Mouse (Mus musculus) embryo, embryonic 9.5 days (tissue): ENCODE measurements around the gene Sipa1.

Source experiments
- DNase-seq: peaks from one replicate; pipeline ENCODE4 v3.0.0-alpha.2; 2017; ENCODE audit errors: extremely low spot score

Gene Sipa1

GRCm38 (mm10) chr19:5686437-5686836 is 22.9 kb upstream of the Sipa1 start:
- DNase-seq = no peak

DNA sequence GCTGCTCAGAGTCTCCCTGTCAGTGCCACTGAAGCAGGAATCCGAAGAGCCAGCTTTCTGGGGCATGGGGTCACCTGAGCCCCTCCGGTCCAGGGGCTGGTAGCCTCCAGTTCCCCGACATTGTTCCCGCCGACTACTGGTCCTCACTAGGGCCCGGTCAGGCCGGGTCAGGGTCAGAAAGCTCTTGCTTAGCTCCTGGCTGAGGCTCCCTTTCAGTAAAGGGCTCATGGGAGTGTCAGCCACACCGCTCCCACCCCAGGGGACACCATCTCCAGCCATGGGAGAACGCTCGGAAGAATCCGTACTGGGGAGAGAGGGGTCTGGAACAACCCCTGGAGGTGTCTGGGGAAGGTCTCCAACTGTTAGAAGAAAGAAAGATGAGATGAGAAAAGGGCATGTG is 22.4 kb upstream of the Sipa1 start:
- no peak for DNase-seq

- DNase-seq = no peak
Observed at GRCm38 (mm10) chr19:5685431-5685830, 21.9 kb upstream of the Sipa1 start.

- no peak for DNase-seq
Observed at GRCm38 (mm10) chr19:5684985-5685384, 21.5 kb upstream of the Sipa1 start.

DNA sequence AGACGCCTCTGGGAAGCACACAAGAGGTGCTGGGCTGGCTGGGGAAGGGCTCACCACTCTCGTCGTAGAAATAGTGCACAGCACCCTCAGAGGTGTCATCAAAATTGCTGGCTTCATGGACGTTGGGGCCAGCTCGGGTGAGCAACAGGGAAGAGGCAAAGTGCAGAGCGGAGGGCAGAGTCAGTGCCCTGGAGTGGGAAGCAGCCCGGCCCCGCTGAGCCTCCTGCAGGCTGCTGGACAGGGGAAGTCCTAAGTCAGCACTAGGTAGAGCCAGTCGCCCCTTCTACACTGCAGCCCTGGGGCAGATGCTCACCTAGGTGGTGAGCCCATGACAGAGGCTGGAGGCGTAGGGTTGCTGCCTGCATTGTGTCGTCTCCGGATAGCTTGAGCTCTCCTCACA is 20.7 kb upstream of the Sipa1 start:
- no peak for DNase-seq

- no peak for DNase-seq
Observed at GRCm38 (mm10) chr19:5680432-5680831, 16.9 kb upstream of the Sipa1 start.

- DNase-seq = no peak
Observed at GRCm38 (mm10) chr19:5668372-5668771, 4.9 kb upstream of the Sipa1 start.

GRCm38 (mm10) chr19:5666386-5666785 is 2.9 kb upstream of the Sipa1 start:
- DNase-seq = no peak

DNA sequence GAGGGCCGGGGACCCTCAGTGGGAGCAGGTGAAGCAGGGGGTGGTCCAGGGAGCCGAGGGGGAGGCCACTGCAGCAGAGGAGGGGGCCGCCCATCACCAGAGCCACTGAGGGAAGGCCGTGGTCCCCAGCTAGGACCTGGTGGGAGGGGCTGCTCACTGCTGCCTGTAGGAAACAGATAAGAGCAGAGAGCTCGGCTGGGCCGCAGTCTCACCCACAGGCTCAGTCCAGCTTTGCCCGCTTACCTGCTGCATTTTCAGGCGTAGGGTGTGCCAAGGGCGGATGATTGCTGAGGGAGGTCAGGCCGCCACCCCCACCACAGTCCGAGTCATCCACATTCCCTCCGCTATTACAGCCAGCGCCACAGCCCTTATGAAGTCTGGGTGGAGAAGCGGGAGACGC is 2.0 kb upstream of the Sipa1 start:
- DNase-seq = no peak

DNA sequence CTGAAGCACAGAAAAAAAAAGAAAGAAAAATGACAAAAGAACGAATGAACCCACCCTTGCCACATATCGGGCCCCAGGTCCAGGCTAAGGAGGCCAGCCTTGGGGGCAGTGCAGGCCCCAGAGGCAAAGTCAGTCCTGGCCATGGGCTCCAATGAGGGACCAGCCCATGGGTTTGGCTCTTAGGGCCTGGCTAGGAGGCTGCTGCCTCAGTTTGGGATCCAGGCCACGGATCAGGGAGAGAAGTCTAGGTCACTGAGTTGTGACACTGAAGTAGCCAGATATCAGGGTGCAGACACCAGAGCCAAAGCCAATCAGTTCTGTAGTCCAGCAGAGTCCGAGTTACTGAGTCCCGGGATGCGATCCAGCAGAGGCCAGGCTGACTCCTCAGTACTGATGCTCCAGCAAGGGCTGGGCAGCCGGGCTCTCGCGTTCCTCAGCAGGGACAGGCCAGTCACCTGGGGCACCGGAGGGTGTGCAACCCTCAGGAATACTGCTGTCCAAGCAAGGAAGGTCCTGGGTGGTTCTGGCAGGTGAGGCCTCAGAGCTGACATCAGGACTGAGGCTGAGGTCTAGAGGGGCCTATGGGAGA is 1.3 kb upstream of the Sipa1 start:
- no peak for DNase-seq

DNA sequence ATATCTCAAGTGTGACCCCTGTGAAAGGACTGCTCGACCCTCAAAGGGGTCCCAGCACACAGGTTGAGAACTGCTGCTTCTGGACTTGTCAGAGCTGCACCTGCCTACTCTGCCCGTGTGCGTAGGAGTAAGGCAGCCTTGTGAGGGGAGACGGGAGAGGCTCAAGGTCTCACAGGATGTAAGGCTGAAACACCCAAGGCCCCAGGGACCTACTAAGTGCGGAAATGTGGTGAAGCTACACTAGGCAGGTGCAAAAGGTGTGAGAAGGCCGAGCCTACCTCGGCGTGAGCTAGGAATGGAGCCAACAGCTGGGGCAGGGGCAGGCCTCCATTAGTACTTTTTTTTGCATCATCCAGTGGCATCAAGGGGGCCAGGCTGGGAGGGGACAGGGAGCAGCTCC is 1.2 kb downstream of the Sipa1 start:
- no peak for DNase-seq

GRCm38 (mm10) chr19:5660942-5661751 is 2.4 kb downstream of the Sipa1 start:
- no peak for DNase-seq

DNA sequence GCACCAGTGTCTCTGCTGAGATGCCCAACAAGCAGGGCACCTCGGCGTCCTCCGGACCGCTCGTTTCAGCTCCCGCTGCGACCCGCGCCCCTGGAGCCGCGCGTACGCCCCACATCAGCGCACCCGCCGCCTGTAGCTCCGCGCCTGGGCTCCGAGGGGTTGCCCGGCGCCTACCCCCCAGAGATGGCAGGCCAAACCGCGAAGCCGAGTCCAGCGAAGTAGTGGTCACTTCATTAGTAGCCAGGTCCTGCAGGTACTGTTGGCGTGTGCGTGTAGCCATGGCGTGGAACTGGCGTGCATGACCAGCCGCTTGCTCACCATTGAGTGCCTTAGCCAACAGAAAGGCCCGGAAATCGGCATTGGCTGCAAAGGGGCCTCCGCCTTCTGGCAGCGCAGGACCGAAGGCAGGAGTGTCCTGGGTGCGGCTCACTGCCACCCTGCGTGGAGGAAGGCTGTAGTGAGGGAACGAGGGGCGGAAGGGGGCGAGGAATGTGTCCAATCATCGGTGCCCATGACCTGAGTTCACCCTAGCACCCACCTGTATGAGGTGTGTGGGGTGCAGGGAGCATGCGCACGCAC is 8.7 kb downstream of the Sipa1 start:
- peak; percentile 34 for DNase-seq

GRCm38 (mm10) chr19:5653969-5654719 is 9.4 kb downstream of the Sipa1 start:
- DNase-seq = peak; percentile 87

- no peak for DNase-seq
Observed at GRCm38 (mm10) chr19:5652570-5652969, 10.9 kb downstream of the Sipa1 start.

- DNase-seq = no peak
Observed at GRCm38 (mm10) chr19:5651502-5652274, 11.8 kb downstream of the Sipa1 start.

DNA sequence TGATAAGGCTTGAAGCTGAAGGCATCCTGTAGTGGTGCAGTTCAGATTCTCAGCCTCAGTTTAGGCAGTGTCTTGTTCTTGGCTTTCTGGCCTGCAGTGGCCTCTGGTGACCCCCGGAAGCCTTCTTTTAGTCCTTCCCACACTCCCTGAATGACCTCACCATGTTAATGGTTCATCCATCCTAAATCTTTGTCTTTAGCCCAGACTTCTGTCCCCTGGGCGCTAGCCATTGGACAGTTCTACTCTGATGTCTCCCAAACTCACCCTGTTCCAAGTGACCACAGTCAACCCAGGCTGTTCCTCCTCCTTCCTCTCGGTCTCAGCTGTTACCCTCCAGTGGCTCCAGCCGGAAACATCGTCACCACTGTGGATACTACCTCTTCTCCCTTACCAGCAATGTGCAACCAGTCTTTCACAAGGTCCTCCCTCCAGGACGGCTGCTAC is 14.2 kb downstream of the Sipa1 start:
- no peak for DNase-seq

GRCm38 (mm10) chr19:5648401-5649297 is 14.9 kb downstream of the Sipa1 start:
- DNase-seq = peak; percentile 86

DNA sequence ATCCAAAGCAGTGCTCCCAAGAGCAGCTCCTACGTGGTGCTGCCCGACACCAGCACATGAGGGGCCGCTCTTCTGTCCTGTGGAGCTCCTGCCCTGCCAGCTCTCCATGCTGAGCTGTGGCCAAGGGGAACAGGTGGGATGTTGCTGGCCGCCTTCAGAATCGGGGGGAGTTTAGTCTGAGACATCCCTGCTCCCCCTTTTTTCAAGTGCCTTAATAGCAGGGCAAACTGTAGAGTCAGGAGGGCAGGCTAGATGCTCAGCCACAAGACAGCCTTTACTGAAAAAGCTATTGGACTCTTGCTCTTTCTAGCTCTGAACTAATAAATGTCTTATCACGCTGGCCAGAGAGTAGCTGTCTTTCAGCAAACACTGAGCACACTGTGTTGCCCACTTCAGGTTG is 15.7 kb downstream of the Sipa1 start:
- no peak for DNase-seq

DNA sequence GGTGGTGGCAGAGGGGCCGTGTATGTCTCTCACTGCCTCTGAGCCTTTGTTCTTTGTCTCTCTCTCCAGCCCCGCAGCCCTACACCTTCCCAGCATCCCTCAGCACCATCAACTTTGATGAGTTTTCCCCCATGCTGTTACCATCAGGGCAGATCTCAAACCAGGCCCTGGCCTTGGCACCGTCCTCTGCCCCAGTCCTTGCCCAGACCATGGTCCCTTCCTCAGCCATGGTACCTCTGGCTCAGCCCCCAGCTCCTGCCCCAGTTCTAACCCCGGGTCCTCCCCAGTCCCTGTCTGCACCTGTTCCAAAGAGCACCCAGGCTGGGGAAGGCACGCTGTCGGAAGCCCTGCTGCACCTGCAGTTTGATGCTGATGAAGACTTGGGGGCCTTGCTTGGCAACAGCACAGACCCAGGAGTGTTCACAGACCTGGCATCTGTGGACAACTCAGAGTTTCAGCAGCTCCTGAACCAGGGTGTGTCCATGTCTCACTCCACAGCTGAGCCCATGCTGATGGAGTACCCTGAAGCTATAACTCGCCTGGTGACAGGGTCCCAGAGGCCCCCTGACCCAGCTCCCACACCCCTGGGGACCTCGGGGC is 16.7 kb downstream of the Sipa1 start:
- no peak for DNase-seq
